Mouse (Mus musculus): ENCODE measurements at regions not wholly inside any gene's neighbourhood (a gene's known extent, or its start where the extent isn't known, plus 50 kb on each side); places are given as distances from the start of the nearest gene placed in this dataset.

GRCm38 (mm10) chr10:66181231-66181630, 914.7 kb upstream of the Jmjd1c start:
- TF ChIP-seq CTCF (conservative IDR thresholded peaks at IDR 0.05; ENCODE audit: low read length), result no peak
- TF ChIP-seq POU5F1 (IDR thresholded peaks at IDR 0.05; ENCODE audit: borderline replicate concordance, low read length), result no peak
- TF ChIP-seq NANOG (IDR thresholded peaks at IDR 0.05; ENCODE audit: borderline replicate concordance, low read length), result no peak

Measured in E14TG2a.4 (cell line).